Comparison of ENCODE assay signal across 28 mouse cellular contexts in the genomic region with DNA sequence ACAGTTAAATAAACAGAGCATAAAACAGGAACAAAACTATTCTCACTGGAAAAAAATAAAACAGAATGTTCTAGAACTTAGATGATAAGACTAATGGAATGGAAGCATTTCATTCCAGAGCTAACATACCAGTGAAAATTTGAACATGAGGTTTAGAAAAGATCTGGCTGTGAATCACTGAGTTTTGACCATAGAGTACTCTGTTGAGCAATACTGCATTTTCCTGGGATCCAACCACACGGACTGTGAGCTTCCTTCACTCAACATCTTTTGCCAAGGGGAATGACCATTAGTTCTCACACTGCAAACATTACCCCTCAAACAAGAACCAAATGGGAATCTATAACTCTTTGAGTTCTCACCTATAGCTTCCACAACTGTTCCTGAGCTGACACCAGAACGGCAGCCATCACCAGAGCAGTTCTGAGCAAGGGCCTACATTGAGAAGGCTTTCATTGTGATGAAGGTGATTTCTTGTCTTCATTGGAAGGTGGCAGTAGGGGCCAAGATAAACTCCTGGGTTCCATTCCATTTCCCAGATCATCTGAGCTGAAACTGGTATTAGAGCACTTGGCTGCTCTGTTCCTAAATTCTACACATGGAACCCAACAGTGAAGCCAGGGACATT. TPM values are rescaled to one million over a fixed set of nuclear protein-coding genes. Genes with fewer than 3 reads are reported as not detected.
DNase-seq lines count a peak whose midpoint lies in the region; ATAC-seq and TF ChIP-seq lines count a peak whose summit lies in the region.
"Had no signal": no experiment of that assay in that cellular context is flagged by ENCODE, and none has a peak within 500 bp of the region (broad histone marks: within the 10 kb centered on the region; RNA-seq: fewer than 3 reads in every experiment).

No protein-coding gene starts in this region.

- intact Hi-C loops in heart, postnatal 25 days (cut with DNase I), result no loop called here
- intact Hi-C loops in heart, postnatal 14 days (cut with DNase I), result no loop called here

- H3K4me3 ChIP-seq in heart, embryonic 11.5 days (ENCODE audit: low read depth, low read length), result no peak overlapping the region
- no peak overlapping the region for H3K4me3 ChIP-seq in lung, postnatal 0 days (ENCODE audit: low read depth, low read length)
- H3K4me3 ChIP-seq: embryonic facial prominence, embryonic 10.5 days; forebrain, embryonic 10.5 days; gastrocnemius, adult 2 months; heart, embryonic 13.5 days; hindbrain, embryonic 15.5 days had no signal

- DNase-seq in heart, adult 18-20 months, result peak; percentile 40 to 53
- DNase-seq in heart, postnatal 25 days (ENCODE audit: low spot score), result peak; percentile 1
- no peak for DNase-seq in heart, postnatal 14 days
- peak; percentile 41 for DNase-seq in lung, postnatal 0 days (ENCODE audit: low spot score)
- DNase-seq in lung, postnatal 4 days, result no peak
- peak; percentile 29 for DNase-seq in NIH3T3 (ENCODE audit: low read depth)
- DNase-seq: adrenal gland, adult 2 months; adrenal gland, postnatal 25 days; cerebellum, adult 18-20 months; cerebellum, adult 9-11 months; cerebellum, postnatal 36 days; gastrocnemius, adult 2 months; gastrocnemius, postnatal 25 days had no signal

- no peak for TF ChIP-seq CTCF in lung, postnatal 0 days (IDR thresholded peaks at IDR 0.05)

- no peak overlapping the region for H3K27ac ChIP-seq in heart, embryonic 11.5 days (ENCODE audit: low read depth, low read length)
- no peak overlapping the region for H3K27ac ChIP-seq in lung, postnatal 0 days (ENCODE audit: low read length)
- H3K27ac ChIP-seq: embryonic facial prominence, embryonic 10.5 days; forebrain, embryonic 10.5 days; gastrocnemius, adult 2 months; heart, embryonic 13.5 days; hindbrain, embryonic 15.5 days had no signal

- 73% methylated on average over 2 of the region's 2 CpGs for WGBS in heart, embryonic 11.5 days (ENCODE audit: insufficient replicate concordance)
- 69% methylated on average over 2 of the region's 2 CpGs for WGBS in lung, postnatal 0 days

- TF ChIP-seq EP300 in lung, postnatal 0 days (IDR thresholded peaks at IDR 0.05), result peak; percentile 69

- no peaks in the 10 kb centered on the region for H3K27me3 ChIP-seq in heart, embryonic 11.5 days (ENCODE audit: control insufficient read depth, insufficient read depth, low read length)
- no peaks in the 10 kb centered on the region for H3K27me3 ChIP-seq in lung, postnatal 0 days (replicated peaks; ENCODE audit: insufficient read depth, low read length)
- H3K27me3 ChIP-seq: heart, embryonic 13.5 days; hindbrain, embryonic 15.5 days had no signal

- no peak for ATAC-seq in heart, embryonic 11.5 days (replicated peaks; ENCODE audit: insufficient number of reproducible peaks, low FRiP score, low TSS enrichment)
- ATAC-seq in lung, postnatal 0 days, result peak; percentile 30; the same call in 1 of the 2 replicates
- no peak for ATAC-seq in granulocyte monocyte progenitor cell, adult 5-6 weeks (replicated peaks; ENCODE audit: poor library complexity, severe bottlenecking)
- ATAC-seq: activated CD4-positive, CD25-positive, alpha-beta regulatory T cell, adult 4 months; forebrain, embryonic 14.5 days; intestine, embryonic 16.5 days; Patski had no signal

- no peak overlapping the region for H3K9ac ChIP-seq in heart, embryonic 11.5 days (ENCODE audit: low read depth, low read length)
- H3K9ac ChIP-seq in lung, postnatal 0 days (replicated peaks; ENCODE audit: low read depth), result no peak overlapping the region
- H3K9ac ChIP-seq: heart, embryonic 13.5 days; hindbrain, embryonic 15.5 days had no signal

- H3K4me2 ChIP-seq in heart, embryonic 11.5 days, result no peak overlapping the region
- H3K4me2 ChIP-seq in lung, postnatal 0 days (replicated peaks; ENCODE audit: low read depth, low read length), result no peak overlapping the region
- H3K4me2 ChIP-seq: heart, embryonic 13.5 days; hindbrain, embryonic 15.5 days had no signal

- H3K36me3 ChIP-seq in heart, embryonic 11.5 days (ENCODE audit: control insufficient read depth, insufficient read depth, low read length), result no peaks in the 10 kb centered on the region
- H3K36me3 ChIP-seq in lung, postnatal 0 days (ENCODE audit: insufficient read depth, low read length), result no peaks in the 10 kb centered on the region
- H3K36me3 ChIP-seq: embryonic facial prominence, embryonic 10.5 days; forebrain, embryonic 10.5 days; heart, embryonic 13.5 days; hindbrain, embryonic 15.5 days had no signal

- H3K4me1 ChIP-seq in heart, embryonic 11.5 days (ENCODE audit: control insufficient read depth, insufficient read depth, low read length), result no peaks in the 10 kb centered on the region
- no peaks in the 10 kb centered on the region for H3K4me1 ChIP-seq in lung, postnatal 0 days (ENCODE audit: insufficient read depth, low read depth, low read length)
- H3K4me1 ChIP-seq: embryonic facial prominence, embryonic 10.5 days; forebrain, embryonic 10.5 days; heart, embryonic 13.5 days; hindbrain, embryonic 15.5 days had no signal

- no peaks in the 10 kb centered on the region for H3K9me3 ChIP-seq in heart, embryonic 11.5 days (replicated peaks; ENCODE audit: control insufficient read depth, low read length)
- no peaks in the 10 kb centered on the region for H3K9me3 ChIP-seq in lung, postnatal 0 days (ENCODE audit: low read length)
- H3K9me3 ChIP-seq: embryonic facial prominence, embryonic 10.5 days; forebrain, embryonic 10.5 days; heart, embryonic 13.5 days; hindbrain, embryonic 15.5 days had no signal

RNA-seq across cellular contexts. Expression of gene Fmo3, which starts 1.9 kb away (rescaled TPM):
- 1 to 10 TPM in 1 of 2 experiments, not detected in 1; 1.8 TPM for total RNA-seq in heart, adult 18-20 months (2021)
- 0.14 TPM in 1 of 2 replicates, not detected in the other for polyA plus RNA-seq in heart, embryonic 11.5 days (2014; fragmentation: Nextera tagmentation; extraction: Ambion mirVana)
- not detected for total RNA-seq in heart, postnatal 25 days (2021)
- under 1 TPM in 1 of 2 experiments, not detected in 1; 0.53 TPM for total RNA-seq in heart, postnatal 14 days (2021)
- polyA plus RNA-seq in lung, postnatal 0 days (2015; fragmentation: Nextera tagmentation; extraction: Ambion mirVana), result 0.60 and 1.2 TPM in 2 replicates
- not detected in 2 replicates for total RNA-seq in granulocyte monocyte progenitor cell, adult 5-6 weeks (2014; fragmentation: Nextera tagmentation)
- total RNA-seq in granulocyte monocyte progenitor cell, adult 5-6 weeks (2017), result not detected in 2 replicates
- total RNA-seq: adrenal gland, postnatal 25 days; gastrocnemius, adult 2 months; gastrocnemius, postnatal 25 days; MEL had no signal
- polyA plus RNA-seq: activated CD4-positive, CD25-positive, alpha-beta regulatory T cell, adult 4 months; adrenal gland, adult 2 months; C2C12; embryonic facial prominence, embryonic 10.5 days; embryonic facial prominence, embryonic 14.5 days; forebrain, embryonic 10.5 days; forebrain, embryonic 14.5 days; heart, embryonic 13.5 days; heart, postnatal 0 days; hindbrain, embryonic 11.5 days; hindbrain, embryonic 15.5 days; intestine, embryonic 16.5 days; Patski had no signal

RNA-seq across cellular contexts. Expression of gene Fmo6, which starts 48.9 kb away (rescaled TPM):
- 1 to 10 TPM in 1 of 2 experiments, not detected in 1; 1.3 TPM for total RNA-seq in heart, adult 18-20 months (2021)
- polyA plus RNA-seq in heart, embryonic 11.5 days (2014; fragmentation: Nextera tagmentation; extraction: Ambion mirVana), result not detected in 2 replicates
- not detected for total RNA-seq in heart, postnatal 25 days (2021)
- not detected for total RNA-seq in heart, postnatal 14 days (2021)
- 0.08 and 0.16 TPM in 2 replicates for polyA plus RNA-seq in lung, postnatal 0 days (2015; fragmentation: Nextera tagmentation; extraction: Ambion mirVana)
- total RNA-seq in granulocyte monocyte progenitor cell, adult 5-6 weeks (2014; fragmentation: Nextera tagmentation), result not detected in 2 replicates
- total RNA-seq in granulocyte monocyte progenitor cell, adult 5-6 weeks (2017), result not detected in 2 replicates
- total RNA-seq: adrenal gland, adult 2 months; adrenal gland, postnatal 25 days; gastrocnemius, adult 2 months; gastrocnemius, postnatal 25 days; MEL had no signal
- polyA plus RNA-seq: activated CD4-positive, CD25-positive, alpha-beta regulatory T cell, adult 4 months; adrenal gland, adult 2 months; C2C12; embryonic facial prominence, embryonic 10.5 days; forebrain, embryonic 10.5 days; forebrain, embryonic 14.5 days; heart, embryonic 13.5 days; heart, postnatal 0 days; hindbrain, embryonic 11.5 days; hindbrain, embryonic 15.5 days; intestine, embryonic 16.5 days; Patski had no signal

Comparison
In these comparisons a context has a peak if more than half of its experiments do, and no peak if none do; other contexts are left out.
1. DNase-seq: peak in heart, adult 18-20 months (2 of 2), heart, postnatal 25 days (single experiment), lung, postnatal 0 days (single experiment) and NIH3T3 (single experiment); none in heart, postnatal 14 days (0 of 2) and lung, postnatal 4 days (0 of 2).